Mouse (Mus musculus): ENCODE data around the gene Smyd3. TPM values are rescaled to one million over a fixed set of nuclear protein-coding genes. Genes with fewer than 3 reads are reported as not detected.

The Smyd3 gene
- polyA plus RNA-seq, 1 experiment from 2014 or later: 11.3 TPM

DNA sequence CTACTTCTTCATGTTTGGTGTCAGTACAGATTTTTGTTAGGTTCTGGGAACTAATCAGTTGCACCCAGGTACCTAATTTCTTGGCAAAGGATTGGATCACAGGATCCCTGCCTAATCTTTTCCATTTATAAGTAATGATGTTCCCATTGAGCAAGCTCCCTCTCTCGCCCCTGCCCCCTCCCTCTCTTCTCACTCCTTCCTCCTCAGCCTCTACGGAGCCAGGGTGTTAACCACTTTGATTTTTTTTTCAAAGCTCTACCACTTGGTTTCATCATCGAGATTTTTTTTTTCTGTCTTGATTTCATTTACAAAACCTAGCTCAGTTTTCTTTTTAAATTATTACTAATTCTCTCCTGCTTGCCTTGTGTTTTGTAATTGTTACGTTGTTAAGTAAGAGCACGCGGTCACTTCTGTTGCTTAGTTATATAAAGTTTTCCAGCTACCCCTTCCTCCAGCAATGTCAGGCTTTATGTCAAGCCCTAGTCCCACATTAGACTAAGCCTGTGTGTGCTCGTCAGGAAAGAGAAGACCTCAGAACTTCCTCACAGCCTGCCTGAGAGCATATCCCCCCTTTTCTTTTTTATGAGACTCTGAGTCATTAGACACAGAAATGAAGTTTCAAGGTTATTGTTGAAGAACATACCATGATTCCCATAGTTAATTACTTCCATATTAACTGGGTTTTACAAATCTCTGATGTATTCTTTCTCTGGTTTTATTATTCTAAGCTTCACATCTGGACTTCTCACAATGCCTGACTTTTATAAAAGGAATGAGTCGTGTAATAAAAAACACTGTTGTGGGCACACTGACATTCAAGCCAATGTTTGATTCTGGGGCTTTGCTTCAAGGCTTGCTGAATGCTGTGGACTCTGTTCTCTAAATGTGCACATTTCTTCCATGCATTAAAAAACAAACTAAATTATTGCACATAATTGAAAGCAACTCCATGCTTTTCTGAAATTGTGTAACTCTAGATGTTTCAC is 156.1 kb downstream of the Smyd3 start:
- no peak for TF ChIP-seq CTCF (IDR thresholded peaks at IDR 0.05; ENCODE audit: low read depth)
- Histone ChIP-seq H3K4me3 (ENCODE audit: low read depth, low read length) (no peak overlapping the region), H3K9ac (ENCODE audit: low read depth, low read length) (no peak overlapping the region), H3K27ac (ENCODE audit: low read depth, low read length) (no peak overlapping the region), H3K36me3 (ENCODE audit: control insufficient read depth, insufficient read depth) (no peaks in the 10 kb centered on the region), H3K4me1 (replicated peaks; ENCODE audit: control insufficient read depth, insufficient read depth, low read length) (no peaks in the 10 kb centered on the region), H3K27me3 (replicated peaks; ENCODE audit: control insufficient read depth, insufficient read depth, low read length) (no peaks in the 10 kb centered on the region), H3K9me3 (ENCODE audit: control insufficient read depth) (no peaks in the 10 kb centered on the region), H3K4me2 (replicated peaks; ENCODE audit: low read depth) (no peak overlapping the region)
- ATAC-seq: no peak
- 77% methylated on average over 8 of the region's 8 CpGs for WGBS

- no peak overlapping the region for H3K4me3 ChIP-seq (ENCODE audit: low read depth, low read length)
- H3K4me1 ChIP-seq (replicated peaks; ENCODE audit: control insufficient read depth, insufficient read depth, low read length): no peaks in the 10 kb centered on the region
- H3K27ac ChIP-seq (ENCODE audit: low read depth, low read length): no peak overlapping the region
- H3K27me3 ChIP-seq (replicated peaks; ENCODE audit: control insufficient read depth, insufficient read depth, low read length): no peaks in the 10 kb centered on the region
- H3K9ac ChIP-seq (ENCODE audit: low read depth, low read length): no peak overlapping the region
- 77% methylated on average over 2 of the region's 2 CpGs for WGBS
- no peaks in the 10 kb centered on the region for H3K9me3 ChIP-seq (ENCODE audit: control insufficient read depth)
- H3K4me2 ChIP-seq (replicated peaks; ENCODE audit: low read depth): no peak overlapping the region
- ATAC-seq: no peak
- no peaks in the 10 kb centered on the region for H3K36me3 ChIP-seq (ENCODE audit: control insufficient read depth, insufficient read depth)
- no peak for TF ChIP-seq CTCF (IDR thresholded peaks at IDR 0.05; ENCODE audit: low read depth)
Observed at GRCm38 (mm10) chr1:179357111-179357510, 160.7 kb downstream of the Smyd3 start.

DNA sequence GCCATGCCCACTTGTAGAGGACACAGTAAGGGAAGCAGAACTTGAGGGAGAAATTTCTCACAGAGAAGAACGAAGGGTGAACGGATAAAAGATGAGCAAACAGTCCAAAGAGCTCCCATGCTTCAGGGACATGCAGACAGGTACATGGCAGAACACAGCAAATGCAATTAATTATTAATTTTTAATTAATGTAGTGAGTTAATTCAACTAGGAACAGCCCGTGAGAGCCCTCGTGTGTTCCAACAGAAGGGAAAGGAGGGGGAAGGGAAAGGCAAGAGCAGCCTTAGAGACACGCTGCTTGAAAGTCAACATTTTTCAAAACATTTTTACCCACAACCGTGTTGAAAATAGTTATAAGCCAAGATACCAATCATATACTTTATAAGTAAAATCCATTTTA is 163.6 kb downstream of the Smyd3 start:
- H3K4me1 ChIP-seq (replicated peaks; ENCODE audit: control insufficient read depth, insufficient read depth, low read length): no peaks in the 10 kb centered on the region
- no peak for TF ChIP-seq CTCF (IDR thresholded peaks at IDR 0.05; ENCODE audit: low read depth)
- no peak overlapping the region for H3K9ac ChIP-seq (ENCODE audit: low read depth, low read length)
- H3K27ac ChIP-seq (ENCODE audit: low read depth, low read length): no peak overlapping the region
- no peaks in the 10 kb centered on the region for H3K27me3 ChIP-seq (replicated peaks; ENCODE audit: control insufficient read depth, insufficient read depth, low read length)
- H3K36me3 ChIP-seq (ENCODE audit: control insufficient read depth, insufficient read depth): no peaks in the 10 kb centered on the region
- ATAC-seq: no peak
- H3K4me2 ChIP-seq (replicated peaks; ENCODE audit: low read depth): no peak overlapping the region
- 85% methylated on average over 6 of the region's 6 CpGs for WGBS
- H3K4me3 ChIP-seq (ENCODE audit: low read depth, low read length): no peak overlapping the region
- H3K9me3 ChIP-seq (ENCODE audit: control insufficient read depth): no peaks in the 10 kb centered on the region

- Histone ChIP-seq H3K27ac (ENCODE audit: low read depth, low read length) (no peak overlapping the region), H3K4me3 (ENCODE audit: low read depth, low read length) (no peak overlapping the region), H3K4me2 (replicated peaks; ENCODE audit: low read depth) (no peak overlapping the region), H3K36me3 (ENCODE audit: control insufficient read depth, insufficient read depth) (no peaks in the 10 kb centered on the region), H3K27me3 (replicated peaks; ENCODE audit: control insufficient read depth, insufficient read depth, low read length) (no peaks in the 10 kb centered on the region), H3K4me1 (replicated peaks; ENCODE audit: control insufficient read depth, insufficient read depth, low read length) (no peaks in the 10 kb centered on the region), H3K9ac (ENCODE audit: low read depth, low read length) (no peak overlapping the region), H3K9me3 (ENCODE audit: control insufficient read depth) (no peaks in the 10 kb centered on the region)
- no peak for TF ChIP-seq CTCF (IDR thresholded peaks at IDR 0.05; ENCODE audit: low read depth)
- ATAC-seq: no peak
- 51% methylated on average over 2 of the region's 2 CpGs for WGBS
Observed at GRCm38 (mm10) chr1:179345318-179345925, 172.4 kb downstream of the Smyd3 start.

GRCm38 (mm10) chr1:179343426-179343825 is 174.4 kb downstream of the Smyd3 start:
- H3K27ac ChIP-seq (ENCODE audit: low read depth, low read length): no peak overlapping the region
- no peaks in the 10 kb centered on the region for H3K36me3 ChIP-seq (ENCODE audit: control insufficient read depth, insufficient read depth)
- H3K9me3 ChIP-seq (ENCODE audit: control insufficient read depth): no peaks in the 10 kb centered on the region
- H3K4me1 ChIP-seq (replicated peaks; ENCODE audit: control insufficient read depth, insufficient read depth, low read length): no peaks in the 10 kb centered on the region
- no peak for ATAC-seq
- H3K27me3 ChIP-seq (replicated peaks; ENCODE audit: control insufficient read depth, insufficient read depth, low read length): no peaks in the 10 kb centered on the region
- no peak overlapping the region for H3K4me2 ChIP-seq (replicated peaks; ENCODE audit: low read depth)
- WGBS: 92% methylated on average over 17 of the region's 17 CpGs
- H3K4me3 ChIP-seq (ENCODE audit: low read depth, low read length): no peak overlapping the region
- TF ChIP-seq CTCF (IDR thresholded peaks at IDR 0.05; ENCODE audit: low read depth): no peak
- H3K9ac ChIP-seq (ENCODE audit: low read depth, low read length): no peak overlapping the region

DNA sequence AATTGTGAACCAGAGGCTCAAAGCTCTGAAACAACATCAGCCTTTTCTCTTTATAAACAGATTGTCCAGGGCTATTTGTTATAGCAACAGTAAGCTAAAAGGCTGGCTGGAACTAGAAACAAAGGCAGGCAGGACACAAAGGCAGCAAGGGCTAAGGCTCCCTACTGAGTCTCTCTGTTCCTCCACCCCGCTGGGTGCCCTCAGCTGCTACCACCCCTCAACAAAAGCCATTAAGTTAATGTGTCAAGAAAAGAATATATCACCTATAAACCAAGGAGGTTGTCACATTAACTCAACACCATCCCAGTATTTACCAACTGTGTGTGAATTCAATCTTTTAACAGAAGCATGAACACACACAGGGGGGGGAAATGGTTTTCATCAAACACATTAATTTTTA is 176.3 kb downstream of the Smyd3 start:
- H3K27me3 ChIP-seq (replicated peaks; ENCODE audit: control insufficient read depth, insufficient read depth, low read length): no peaks in the 10 kb centered on the region
- no peak overlapping the region for H3K4me3 ChIP-seq (ENCODE audit: low read depth, low read length)
- no peak overlapping the region for H3K4me2 ChIP-seq (replicated peaks; ENCODE audit: low read depth)
- 95% methylated on average over 1 of the region's 1 CpGs for WGBS
- H3K36me3 ChIP-seq (ENCODE audit: control insufficient read depth, insufficient read depth): no peaks in the 10 kb centered on the region
- H3K27ac ChIP-seq (ENCODE audit: low read depth, low read length): no peak overlapping the region
- no peak overlapping the region for H3K9ac ChIP-seq (ENCODE audit: low read depth, low read length)
- ATAC-seq: no peak
- TF ChIP-seq CTCF (IDR thresholded peaks at IDR 0.05; ENCODE audit: low read depth): no peak
- H3K4me1 ChIP-seq (replicated peaks; ENCODE audit: control insufficient read depth, insufficient read depth, low read length): no peaks in the 10 kb centered on the region
- H3K9me3 ChIP-seq (ENCODE audit: control insufficient read depth): no peaks in the 10 kb centered on the region

Data from intestine, postnatal 0 days (tissue).